Mouse (Mus musculus): ENCODE measurements around the gene Dbn1. TPM values are rescaled to one million over a fixed set of nuclear protein-coding genes. Genes with fewer than 3 reads are reported as not detected.

Gene Dbn1
- polyA plus RNA-seq, 1 experiment from 2014 or later: 111 TPM

DNA sequence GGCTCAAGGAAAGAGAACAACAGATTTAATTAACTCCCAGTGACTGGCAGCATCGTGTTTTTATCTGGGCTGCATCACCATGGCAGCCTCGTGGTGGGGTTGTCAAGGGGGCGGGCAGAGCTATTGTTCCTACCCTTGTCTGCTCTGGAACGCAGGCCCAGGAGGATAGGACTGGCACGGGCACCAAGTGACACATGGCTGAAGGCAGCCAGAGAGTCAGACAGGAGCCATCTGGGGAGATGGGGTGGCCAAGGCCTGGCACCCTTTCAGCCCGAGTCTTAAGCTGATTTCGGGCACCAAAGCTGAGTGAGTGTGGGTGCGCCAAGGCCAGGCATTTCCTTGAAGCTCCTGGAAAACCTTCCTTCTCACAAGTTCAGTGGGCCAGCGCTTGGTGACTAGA lies 17.5 kb downstream of the Dbn1 start:
- Histone ChIP-seq H3K9ac (ENCODE audit: low read length) (peak overlapping the region; percentile 79; the same call in 1 of the 2 replicates), H3K4me3 (replicated peaks; ENCODE audit: low read length) (no peak overlapping the region), H3K27me3 (ENCODE audit: control insufficient read depth, insufficient read depth, low read length) (peaks cover 4% of the 10 kb centered on the region; the same call in 1 of the 2 replicates), H3K4me2 (ENCODE audit: low read depth, low read length) (no peak overlapping the region), H3K4me1 (ENCODE audit: control insufficient read depth, insufficient read depth, low read length) (peaks cover 17% of the 10 kb centered on the region), H3K36me3 (ENCODE audit: control insufficient read depth, insufficient read depth, low read length) (peaks cover 2% of the 10 kb centered on the region; the same call in 1 of the 2 replicates), H3K9me3 (replicated peaks; ENCODE audit: control insufficient read depth, low read length) (no peaks in the 10 kb centered on the region), H3K27ac (ENCODE audit: low read length) (no peak overlapping the region)
- WGBS: 76% methylated on average over 9 of the region's 9 CpGs
- no peak for ATAC-seq (ENCODE audit: insufficient read depth, low FRiP score)

GRCm38 (mm10) chr13:55468851-55469560 lies 18.9 kb downstream of the Dbn1 start:
- Histone ChIP-seq H3K9me3 (replicated peaks; ENCODE audit: control insufficient read depth, low read length) (no peaks in the 10 kb centered on the region), H3K4me3 (replicated peaks; ENCODE audit: low read length) (no peak overlapping the region), H3K4me1 (ENCODE audit: control insufficient read depth, insufficient read depth, low read length) (peaks cover 26% of the 10 kb centered on the region), H3K4me2 (ENCODE audit: low read depth, low read length) (no peak overlapping the region), H3K27me3 (ENCODE audit: control insufficient read depth, insufficient read depth, low read length) (peaks cover 4% of the 10 kb centered on the region; the same call in 1 of the 2 replicates), H3K36me3 (ENCODE audit: control insufficient read depth, insufficient read depth, low read length) (no peaks in the 10 kb centered on the region), H3K27ac (ENCODE audit: low read length) (no peak overlapping the region), H3K9ac (ENCODE audit: low read length) (no peak overlapping the region)
- 42% methylated on average over 13 of the region's 13 CpGs for WGBS
- no peak for ATAC-seq (ENCODE audit: insufficient read depth, low FRiP score)

DNA sequence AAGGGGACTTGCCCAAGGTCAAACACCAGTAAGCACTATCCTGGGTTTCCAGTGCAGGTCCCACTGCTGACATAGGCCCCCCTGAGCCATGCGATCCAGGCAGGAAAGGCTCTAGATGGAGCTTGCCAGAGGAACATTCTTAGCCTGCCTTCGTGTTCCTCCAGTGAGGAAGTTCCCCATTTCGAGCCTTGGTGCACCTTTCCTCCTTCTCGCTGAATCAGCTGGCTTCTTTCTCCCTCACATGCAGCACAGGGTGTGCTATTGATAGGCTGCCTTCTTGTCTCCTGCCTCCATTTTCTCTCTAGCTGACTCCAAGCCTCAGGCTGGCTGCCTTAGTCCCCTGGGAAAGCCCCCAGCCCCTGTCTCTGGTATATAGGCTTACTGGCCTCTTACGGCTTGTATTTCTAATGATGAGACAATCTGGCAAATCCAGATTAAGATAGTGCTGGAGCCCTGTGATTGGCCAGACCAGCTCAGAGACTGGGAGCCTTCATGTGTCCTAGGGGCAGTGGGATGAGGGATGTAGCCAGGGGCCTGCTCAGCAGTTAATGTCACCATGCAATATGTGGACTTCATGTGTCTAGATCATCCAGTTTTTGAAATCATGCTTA lies 22.0 kb downstream of the Dbn1 start:
- Histone ChIP-seq H3K27me3 (ENCODE audit: control insufficient read depth, insufficient read depth, low read length) (peaks cover 4% of the 10 kb centered on the region; the same call in 1 of the 2 replicates), H3K4me3 (replicated peaks; ENCODE audit: low read length) (no peak overlapping the region), H3K27ac (ENCODE audit: low read length) (no peak overlapping the region), H3K9me3 (replicated peaks; ENCODE audit: control insufficient read depth, low read length) (no peaks in the 10 kb centered on the region), H3K36me3 (ENCODE audit: control insufficient read depth, insufficient read depth, low read length) (no peaks in the 10 kb centered on the region), H3K4me1 (ENCODE audit: control insufficient read depth, insufficient read depth, low read length) (peaks cover 15% of the 10 kb centered on the region), H3K9ac (ENCODE audit: low read length) (no peak overlapping the region), H3K4me2 (ENCODE audit: low read depth, low read length) (no peak overlapping the region)
- no peak for ATAC-seq (ENCODE audit: insufficient read depth, low FRiP score)
- 74% methylated on average over 5 of the region's 5 CpGs for WGBS

GRCm38 (mm10) chr13:55465184-55465583 lies 22.7 kb downstream of the Dbn1 start:
- peaks cover 14% of the 10 kb centered on the region for H3K4me1 ChIP-seq (ENCODE audit: control insufficient read depth, insufficient read depth, low read length)
- peak overlapping the region; percentile 66; the same call in 1 of the 2 replicates for H3K4me3 ChIP-seq (replicated peaks; ENCODE audit: low read length)
- 36% methylated on average over 3 of the region's 3 CpGs for WGBS
- H3K36me3 ChIP-seq (ENCODE audit: control insufficient read depth, insufficient read depth, low read length): no peaks in the 10 kb centered on the region
- 0 out of 2 replicates have a peak, but pooled peaks have one; percentile 23 for ATAC-seq (ENCODE audit: insufficient read depth, low FRiP score)
- H3K9me3 ChIP-seq (replicated peaks; ENCODE audit: control insufficient read depth, low read length): no peaks in the 10 kb centered on the region
- H3K27ac ChIP-seq (ENCODE audit: low read length): no peak overlapping the region
- H3K9ac ChIP-seq (ENCODE audit: low read length): peak overlapping the region; percentile 83
- H3K27me3 ChIP-seq (ENCODE audit: control insufficient read depth, insufficient read depth, low read length): no peaks in the 10 kb centered on the region
- peak overlapping the region; percentile 96 for H3K4me2 ChIP-seq (ENCODE audit: low read depth, low read length)

- peak; percentile 52; the same call in 1 of the 2 replicates for ATAC-seq (ENCODE audit: insufficient read depth, low FRiP score)
- Histone ChIP-seq H3K36me3 (ENCODE audit: control insufficient read depth, insufficient read depth, low read length) (0 out of 2 replicates have a peak, but pooled peaks cover 6% of the 10 kb centered on the region), H3K27ac (ENCODE audit: low read length) (peak within 1 kb of the TSS; percentile 58; the same call in 1 of the 2 replicates), H3K4me1 (ENCODE audit: control insufficient read depth, insufficient read depth, low read length) (peaks cover 14% of the 10 kb centered on the region), H3K9me3 (replicated peaks; ENCODE audit: control insufficient read depth, low read length) (no peaks in the 10 kb centered on the region), H3K9ac (ENCODE audit: low read length) (peak within 1 kb of the TSS; percentile 83), H3K4me3 (replicated peaks; ENCODE audit: low read length) (peak within 1 kb of the TSS; percentile 66), H3K27me3 (ENCODE audit: control insufficient read depth, insufficient read depth, low read length) (no peaks in the 10 kb centered on the region), H3K4me2 (ENCODE audit: low read depth, low read length) (peak within 1 kb of the TSS; percentile 96)
- WGBS: under 1% methylated on average over 83 of the region's 84 CpGs
These were observed 23.7 kb downstream of the Dbn1 start, which contains the start of gene Prr7 for GRCm38 (mm10) chr13:55464027-55464884. Gene Prr7 (plus strand): TSS chr13:55464267.

- Histone ChIP-seq H3K36me3 (ENCODE audit: control insufficient read depth, insufficient read depth, low read length) (0 out of 2 replicates have a peak, but pooled peaks cover 6% of the 10 kb centered on the region), H3K4me1 (ENCODE audit: control insufficient read depth, insufficient read depth, low read length) (peaks cover 14% of the 10 kb centered on the region), H3K9me3 (replicated peaks; ENCODE audit: control insufficient read depth, low read length) (no peaks in the 10 kb centered on the region), H3K27ac (ENCODE audit: low read length) (no peak overlapping the region; the same call in 1 of the 2 replicates), H3K4me3 (replicated peaks; ENCODE audit: low read length) (peak overlapping the region; percentile 66), H3K9ac (ENCODE audit: low read length) (peak overlapping the region; percentile 83), H3K4me2 (ENCODE audit: low read depth, low read length) (peak overlapping the region; percentile 96), H3K27me3 (ENCODE audit: control insufficient read depth, insufficient read depth, low read length) (no peaks in the 10 kb centered on the region)
- WGBS: 12% methylated on average over 14 of the region's 14 CpGs
- no peak for ATAC-seq (ENCODE audit: insufficient read depth, low FRiP score)
These were observed 24.4 kb downstream of the Dbn1 start for GRCm38 (mm10) chr13:55463399-55464026.

- Histone ChIP-seq H3K27ac (ENCODE audit: low read length) (no peak overlapping the region), H3K4me3 (replicated peaks; ENCODE audit: low read length) (no peak overlapping the region), H3K9ac (ENCODE audit: low read length) (no peak overlapping the region), H3K4me2 (ENCODE audit: low read depth, low read length) (no peak overlapping the region), H3K27me3 (ENCODE audit: control insufficient read depth, insufficient read depth, low read length) (no peaks in the 10 kb centered on the region), H3K36me3 (ENCODE audit: control insufficient read depth, insufficient read depth, low read length) (0 out of 2 replicates have a peak, but pooled peaks cover 8% of the 10 kb centered on the region), H3K4me1 (ENCODE audit: control insufficient read depth, insufficient read depth, low read length) (peaks cover 14% of the 10 kb centered on the region), H3K9me3 (replicated peaks; ENCODE audit: control insufficient read depth, low read length) (no peaks in the 10 kb centered on the region)
- 65% methylated on average over 2 of the region's 2 CpGs for WGBS
- ATAC-seq (ENCODE audit: insufficient read depth, low FRiP score): no peak
These were observed 24.9 kb downstream of the Dbn1 start for GRCm38 (mm10) chr13:55462965-55463364.

GRCm38 (mm10) chr13:55451785-55452549 lies 35.9 kb downstream of the Dbn1 start:
- Histone ChIP-seq H3K4me2 (ENCODE audit: low read depth, low read length) (no peak overlapping the region), H3K9ac (ENCODE audit: low read length) (no peak overlapping the region), H3K36me3 (ENCODE audit: control insufficient read depth, insufficient read depth, low read length) (peaks cover 33% of the 10 kb centered on the region), H3K27ac (ENCODE audit: low read length) (peak overlapping the region; percentile 53; the same call in 1 of the 2 replicates), H3K4me3 (replicated peaks; ENCODE audit: low read length) (no peak overlapping the region), H3K27me3 (ENCODE audit: control insufficient read depth, insufficient read depth, low read length) (no peaks in the 10 kb centered on the region), H3K9me3 (replicated peaks; ENCODE audit: control insufficient read depth, low read length) (no peaks in the 10 kb centered on the region), H3K4me1 (ENCODE audit: control insufficient read depth, insufficient read depth, low read length) (peaks cover 5% of the 10 kb centered on the region)
- peak; percentile 53; the same call in 1 of the 2 replicates for ATAC-seq (ENCODE audit: insufficient read depth, low FRiP score)
- 81% methylated on average over 16 of the region's 16 CpGs for WGBS
